Mouse (Mus musculus): ENCODE data around the gene Mthfsl. TPM values are rescaled to one million over a fixed set of nuclear protein-coding genes. Genes with fewer than 3 reads are reported as not detected.
"Not testable (repeated sequence)": the region's sequence is repeated elsewhere in the genome, so short reads cannot be mapped to it uniquely, and the experiment has no call there.

Gene Mthfsl
- total RNA-seq (2021) = 10 to 100 TPM; 33.6 to 33.7 TPM

GRCm38 (mm10) chr9:88719989-88720537, at the start of gene Mthfsl:
Mthfsl (minus strand) TSS chr9:88720296.
- DNase-seq (ENCODE audit: extremely low spot score in 1 of 2, low spot score in 2 of 2); intact Hi-C loops (cut with DNase I): not testable (repeated sequence)

GRCm38 (mm10) chr9:88769470-88769869, 49.4 kb upstream of the Mthfsl start:
- intact Hi-C loops (cut with DNase I); DNase-seq (ENCODE audit: extremely low spot score in 1 of 2, low spot score in 2 of 2): not testable (repeated sequence)

- intact Hi-C loops (cut with DNase I); DNase-seq (ENCODE audit: extremely low spot score in 1 of 2, low spot score in 2 of 2): not testable (repeated sequence)
These were observed 26.6 kb upstream of the Mthfsl start for GRCm38 (mm10) chr9:88746687-88747086.

- intact Hi-C loops (cut with DNase I); DNase-seq (ENCODE audit: extremely low spot score in 1 of 2, low spot score in 2 of 2): not testable (repeated sequence)
These were observed 25.9 kb upstream of the Mthfsl start for GRCm38 (mm10) chr9:88746046-88746445.

- DNase-seq (ENCODE audit: extremely low spot score in 1 of 2, low spot score in 2 of 2); intact Hi-C loops (cut with DNase I): not testable (repeated sequence)
These were observed 15.2 kb upstream of the Mthfsl start for GRCm38 (mm10) chr9:88735289-88735688.

- intact Hi-C loops (cut with DNase I); DNase-seq (ENCODE audit: extremely low spot score in 1 of 2, low spot score in 2 of 2): not testable (repeated sequence)
These were observed 13.1 kb upstream of the Mthfsl start for GRCm38 (mm10) chr9:88733182-88733581.

- DNase-seq (ENCODE audit: extremely low spot score in 1 of 2, low spot score in 2 of 2); intact Hi-C loops (cut with DNase I): not testable (repeated sequence)
These were observed 12.2 kb upstream of the Mthfsl start for GRCm38 (mm10) chr9:88732334-88732733.

- DNase-seq (ENCODE audit: extremely low spot score in 1 of 2, low spot score in 2 of 2); intact Hi-C loops (cut with DNase I): not testable (repeated sequence)
These were observed 11.6 kb upstream of the Mthfsl start, which contains the start of gene Bcl2a1d for GRCm38 (mm10) chr9:88731728-88732127. Bcl2a1d (minus strand) TSS chr9:88731914.

GRCm38 (mm10) chr9:88728311-88728710, 8.2 kb upstream of the Mthfsl start:
- DNase-seq (ENCODE audit: extremely low spot score in 1 of 2, low spot score in 2 of 2); intact Hi-C loops (cut with DNase I): not testable (repeated sequence)

GRCm38 (mm10) chr9:88721628-88722027, 1.5 kb upstream of the Mthfsl start:
- intact Hi-C loops (cut with DNase I); DNase-seq (ENCODE audit: extremely low spot score in 1 of 2, low spot score in 2 of 2): not testable (repeated sequence)

GRCm38 (mm10) chr9:88719073-88719921, 799 bp downstream of the Mthfsl start:
- DNase-seq (ENCODE audit: extremely low spot score in 1 of 2, low spot score in 2 of 2); intact Hi-C loops (cut with DNase I): not testable (repeated sequence)

GRCm38 (mm10) chr9:88718593-88718992, 1.5 kb downstream of the Mthfsl start:
- intact Hi-C loops (cut with DNase I); DNase-seq (ENCODE audit: extremely low spot score in 1 of 2, low spot score in 2 of 2): not testable (repeated sequence)

- intact Hi-C loops (cut with DNase I) = not testable (repeated sequence)
These were observed 2.0 kb downstream of the Mthfsl start for GRCm38 (mm10) chr9:88718140-88718539.

GRCm38 (mm10) chr9:88714515-88714914, 5.6 kb downstream of the Mthfsl start:
- intact Hi-C loops (cut with DNase I); DNase-seq (ENCODE audit: extremely low spot score in 1 of 2, low spot score in 2 of 2): not testable (repeated sequence)

More at GRCm38 (mm10) chr9:88718140-88718539, 2.0 kb downstream of the Mthfsl start:
- DNase-seq (ENCODE audit: extremely low spot score in 1 of 2, low spot score in 2 of 2) = peak in 1 of 2 experiments; percentile 57

- DNase-seq (ENCODE audit: extremely low spot score in 1 of 2, low spot score in 2 of 2); intact Hi-C loops (cut with DNase I): not testable (repeated sequence)
These were observed 7.8 kb downstream of the Mthfsl start for GRCm38 (mm10) chr9:88712164-88712749.

GRCm38 (mm10) chr9:88710910-88711438, 9.1 kb downstream of the Mthfsl start:
- intact Hi-C loops (cut with DNase I); DNase-seq (ENCODE audit: extremely low spot score in 1 of 2, low spot score in 2 of 2): not testable (repeated sequence)

- DNase-seq (ENCODE audit: extremely low spot score in 1 of 2, low spot score in 2 of 2); intact Hi-C loops (cut with DNase I): not testable (repeated sequence)
These were observed 9.7 kb downstream of the Mthfsl start for GRCm38 (mm10) chr9:88710439-88710838.

GRCm38 (mm10) chr9:88709794-88710193, 10.3 kb downstream of the Mthfsl start:
- intact Hi-C loops (cut with DNase I) = loop anchor here (5.0 kb wide), 1 partner anchor 518 kb away; no protein-coding TSS in a partner anchor
- DNase-seq (ENCODE audit: extremely low spot score in 1 of 2, low spot score in 2 of 2) = not testable (repeated sequence)

- intact Hi-C loops (cut with DNase I) = loop anchor here (5.0 kb wide), 1 partner anchor 518 kb away; no protein-coding TSS in a partner anchor
- DNase-seq (ENCODE audit: extremely low spot score in 1 of 2, low spot score in 2 of 2) = peak in 1 of 2 experiments; percentile 28
These were observed 10.8 kb downstream of the Mthfsl start for GRCm38 (mm10) chr9:88709304-88709703.
